Mouse (Mus musculus): ENCODE measurements around the gene Zzef1.

The Zzef1 gene

DNA sequence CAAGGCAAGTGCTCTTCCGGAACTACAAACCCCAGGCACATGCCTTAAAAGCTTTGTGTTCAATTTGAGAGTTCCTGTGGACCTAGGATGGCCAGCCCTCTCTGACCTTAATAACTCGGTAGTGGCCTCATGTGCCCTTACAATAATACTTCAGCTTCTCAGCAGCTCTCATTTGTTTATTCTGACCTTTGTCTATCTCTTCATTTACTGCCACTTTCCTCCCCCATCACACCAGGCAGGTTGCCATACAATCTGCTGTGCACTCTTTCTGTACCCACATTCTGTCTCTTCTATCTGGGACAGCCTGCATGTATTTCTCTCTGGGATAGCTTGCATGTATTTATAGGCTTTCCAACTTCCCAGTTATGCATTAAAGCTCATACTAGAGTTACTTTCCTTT is 10.5 kb downstream of the Zzef1 start:
- DNase-seq (ENCODE audit: low read depth): no peak

GRCm38 (mm10) chr11:72807992-72808391 is 12.0 kb downstream of the Zzef1 start:
- DNase-seq (ENCODE audit: low read depth): peak; percentile 38

DNA sequence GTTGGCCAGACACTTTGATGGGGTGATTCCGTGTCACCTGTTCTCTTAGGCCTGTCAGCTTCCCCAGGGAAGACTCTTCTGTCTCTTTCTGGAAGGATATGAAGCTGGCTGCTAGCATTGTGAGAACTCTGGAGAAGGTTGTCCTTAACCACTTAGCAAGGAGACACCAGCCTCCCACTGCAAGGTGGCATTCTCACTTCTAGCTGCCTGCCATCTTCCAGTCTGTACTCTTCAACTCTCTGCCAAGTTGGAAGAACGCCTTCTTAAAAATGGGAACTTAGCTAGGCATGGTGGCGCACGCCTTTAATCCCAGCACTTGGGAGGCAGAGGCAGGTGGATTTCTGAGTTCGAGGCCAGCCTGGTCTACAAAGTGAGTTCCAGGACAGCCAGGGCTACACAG is 17.7 kb downstream of the Zzef1 start:
- no peak for DNase-seq (ENCODE audit: low read depth)

DNA sequence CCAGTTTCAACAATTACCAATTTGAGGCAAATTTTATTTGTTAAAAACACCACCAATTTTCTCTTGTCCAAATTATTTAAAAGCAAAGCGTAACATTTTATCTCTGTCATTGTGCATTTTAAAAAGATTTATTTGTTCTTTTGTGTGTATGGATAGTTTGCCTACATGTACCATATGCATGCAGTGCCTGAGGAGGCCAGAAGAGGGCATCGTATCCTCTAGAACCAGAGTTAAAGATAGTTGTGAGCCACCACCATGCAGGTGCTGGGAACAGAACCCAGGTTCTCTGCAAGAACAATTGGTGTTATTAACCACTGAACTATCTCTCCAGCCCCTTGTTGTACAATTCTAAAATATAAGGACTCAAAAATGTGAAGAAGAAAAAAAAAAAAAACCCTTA is 18.2 kb downstream of the Zzef1 start:
- DNase-seq (ENCODE audit: low read depth): no peak

- no peak for DNase-seq (ENCODE audit: low read depth)
Observed at GRCm38 (mm10) chr11:72816859-72817258, 20.8 kb downstream of the Zzef1 start.

GRCm38 (mm10) chr11:72818067-72818466 is 22.0 kb downstream of the Zzef1 start:
- DNase-seq (ENCODE audit: low read depth): no peak

DNA sequence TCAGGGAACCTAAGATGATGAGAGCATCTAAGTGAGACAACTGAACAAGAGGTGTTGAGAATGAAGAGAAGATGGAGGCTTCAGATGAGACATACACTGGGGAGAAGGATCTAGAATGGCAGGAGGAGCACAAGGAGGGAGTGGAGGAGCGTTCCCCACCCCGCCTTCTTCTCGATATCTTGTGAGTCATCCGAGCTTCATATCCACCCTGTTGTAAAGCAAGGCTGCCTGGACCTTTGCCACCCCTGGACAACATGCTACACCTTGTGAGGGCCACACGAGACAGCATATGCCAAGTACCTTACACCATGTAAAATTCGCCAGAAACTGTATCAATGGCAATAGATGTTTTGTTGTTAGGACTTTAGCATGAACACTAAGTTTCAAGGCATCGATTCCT is 25.0 kb downstream of the Zzef1 start:
- peak; percentile 33 for DNase-seq (ENCODE audit: low read depth)

- DNase-seq (ENCODE audit: low read depth): no peak
Observed at GRCm38 (mm10) chr11:72829869-72830268, 33.8 kb downstream of the Zzef1 start.

DNA sequence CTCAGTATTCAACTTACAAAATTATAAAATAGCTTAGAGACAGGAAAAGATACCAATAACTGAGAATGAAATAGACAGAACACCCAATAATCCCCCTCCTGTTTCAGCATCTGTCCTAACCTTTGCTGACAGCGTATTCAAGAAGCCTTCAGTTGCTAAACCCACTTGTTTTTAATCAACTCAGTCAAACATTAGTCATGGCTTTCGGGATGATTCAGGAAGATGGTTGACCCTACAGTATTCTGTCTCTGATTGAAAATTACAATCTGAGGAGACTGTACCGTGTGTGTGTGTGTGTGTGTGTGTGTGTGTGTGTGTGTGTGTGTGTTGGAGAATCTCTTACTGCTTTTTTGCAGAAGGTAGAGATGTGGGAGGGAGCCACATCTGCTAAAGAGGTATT is 46.7 kb downstream of the Zzef1 start:
- DNase-seq (ENCODE audit: low read depth): peak; percentile 60

- peak; percentile 64 for DNase-seq (ENCODE audit: low read depth)
Observed at GRCm38 (mm10) chr11:72843576-72843975, 47.5 kb downstream of the Zzef1 start.

DNA sequence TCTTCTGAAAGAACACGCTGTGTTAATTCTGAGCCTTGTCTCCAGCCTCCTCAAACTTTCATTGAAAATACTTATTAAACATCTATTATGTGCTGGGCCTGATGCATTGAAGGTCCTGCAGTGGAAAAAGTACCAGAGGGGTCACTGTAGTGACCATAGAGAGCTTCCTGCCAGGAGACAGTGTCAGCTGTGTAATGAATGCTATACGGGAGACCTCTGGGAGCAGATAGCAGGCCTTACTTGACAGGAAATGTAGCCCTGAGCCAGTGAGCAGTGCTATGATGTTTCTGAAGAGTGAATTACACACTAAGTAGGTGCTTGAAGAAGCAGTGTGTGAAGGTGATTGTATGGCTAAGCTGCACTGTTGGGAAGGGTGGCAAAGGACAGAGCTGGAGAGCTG is 49.5 kb downstream of the Zzef1 start:
- no peak for DNase-seq (ENCODE audit: low read depth)

DNA sequence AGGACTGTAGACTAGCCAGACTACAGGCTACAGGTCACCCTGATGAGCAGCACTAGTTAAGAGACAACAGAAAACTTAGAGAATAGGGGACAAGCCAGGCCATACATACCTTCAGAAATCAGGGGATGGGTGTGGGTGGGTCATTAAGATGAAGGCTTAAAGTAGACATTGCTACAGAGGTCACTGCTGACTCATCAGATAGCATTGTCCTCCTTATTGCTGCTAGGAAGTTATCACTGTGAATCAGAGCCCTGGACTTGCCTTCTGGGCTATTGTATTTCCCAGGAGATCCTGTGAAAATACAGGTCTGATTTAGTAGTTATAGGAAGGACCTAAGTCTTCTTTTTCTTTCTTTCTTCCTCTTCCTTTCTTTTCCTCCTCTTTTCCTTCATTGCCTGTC is 50.7 kb downstream of the Zzef1 start:
- DNase-seq (ENCODE audit: low read depth): peak; percentile 39

GRCm38 (mm10) chr11:72847831-72848628 is 52.0 kb downstream of the Zzef1 start:
- DNase-seq (ENCODE audit: low read depth): peak; percentile 43

- no peak for DNase-seq (ENCODE audit: low read depth)
Observed at GRCm38 (mm10) chr11:72850419-72851131, 54.5 kb downstream of the Zzef1 start.

DNA sequence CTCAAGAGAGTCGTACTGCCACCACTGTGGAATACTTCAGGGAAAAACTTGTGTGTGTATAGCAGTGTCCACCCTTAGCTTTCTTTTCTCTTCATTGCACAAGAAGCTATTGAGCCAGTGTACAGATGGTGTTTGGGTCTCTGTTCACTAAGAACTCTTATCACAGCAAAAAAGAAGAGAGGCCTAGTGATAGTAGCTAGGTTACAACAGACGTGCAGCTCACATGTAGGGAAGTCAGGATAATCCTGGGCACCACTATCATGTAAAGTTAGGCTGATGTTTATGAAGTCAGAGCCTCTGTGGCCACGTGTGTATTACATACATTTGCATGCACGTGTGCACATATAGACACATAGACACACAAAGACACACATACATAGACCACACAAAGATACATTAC is 55.2 kb downstream of the Zzef1 start:
- DNase-seq (ENCODE audit: low read depth): no peak

DNA sequence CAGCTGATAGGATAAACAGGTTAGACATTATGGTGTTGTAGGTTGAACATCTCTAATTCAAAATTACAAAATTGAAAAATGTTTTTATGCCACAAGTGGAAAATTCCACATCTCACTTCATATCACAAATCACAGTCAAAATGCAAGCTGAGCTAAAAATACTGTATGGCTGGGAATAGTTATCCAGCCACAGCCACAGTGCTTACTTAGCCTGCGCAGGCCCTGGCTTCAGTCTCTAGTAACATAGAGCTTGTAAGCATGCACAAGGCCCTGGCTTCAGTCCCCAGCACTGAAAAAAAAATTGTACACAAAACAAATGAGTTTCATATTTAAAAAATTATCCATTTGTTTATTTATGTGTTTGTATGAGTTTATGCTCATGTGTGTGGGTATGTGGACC is 56.1 kb downstream of the Zzef1 start:
- DNase-seq (ENCODE audit: low read depth): no peak

- no peak for DNase-seq (ENCODE audit: low read depth)
Observed at GRCm38 (mm10) chr11:72853086-72853485, 57.1 kb downstream of the Zzef1 start.

DNA sequence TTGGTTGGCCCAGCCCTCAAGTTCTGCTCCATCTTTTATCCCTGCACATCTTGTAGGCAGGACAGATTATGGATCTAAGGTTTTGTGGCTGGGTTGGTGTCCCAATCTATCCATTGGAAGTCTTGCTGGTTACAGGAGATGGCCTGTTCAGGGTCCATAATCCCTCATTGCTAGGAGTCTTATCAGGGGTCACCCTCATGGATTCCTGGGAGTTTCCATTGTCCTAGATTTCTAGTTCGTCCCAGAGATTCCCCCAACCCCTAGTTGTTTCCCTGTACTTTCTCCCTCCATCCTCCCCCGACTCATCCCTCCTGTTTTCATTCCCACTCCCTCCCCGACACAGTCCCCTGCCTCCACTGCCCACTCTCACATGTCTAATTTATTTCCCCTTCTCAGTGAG is 58.2 kb downstream of the Zzef1 start:
- DNase-seq (ENCODE audit: low read depth): peak; percentile 43

GRCm38 (mm10) chr11:72856764-72857163 is 60.7 kb downstream of the Zzef1 start:
- no peak for DNase-seq (ENCODE audit: low read depth)

GRCm38 (mm10) chr11:72861236-72861635 is 65.2 kb downstream of the Zzef1 start:
- DNase-seq (ENCODE audit: low read depth): no peak

DNA sequence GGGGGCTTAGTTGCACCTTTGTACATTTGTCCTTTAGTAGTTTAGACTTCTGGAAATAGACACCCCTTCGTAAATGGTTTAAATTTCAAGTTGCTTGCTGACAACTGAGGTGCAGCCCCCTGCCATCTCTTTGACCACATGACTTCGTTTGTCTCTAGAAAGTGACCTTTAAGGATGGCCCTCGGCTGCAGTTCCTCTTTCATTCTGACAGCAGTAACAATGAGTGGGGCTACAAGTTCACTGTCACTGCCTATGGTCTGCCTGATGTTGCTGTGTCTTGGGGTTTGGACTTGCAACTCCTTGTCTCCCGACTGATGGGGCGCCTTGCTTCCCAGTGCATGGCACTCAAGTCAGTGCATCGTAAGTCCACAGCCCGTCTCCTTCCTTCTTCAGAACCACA is 70.4 kb downstream of the Zzef1 start:
- no peak for DNase-seq (ENCODE audit: low read depth)

DNA sequence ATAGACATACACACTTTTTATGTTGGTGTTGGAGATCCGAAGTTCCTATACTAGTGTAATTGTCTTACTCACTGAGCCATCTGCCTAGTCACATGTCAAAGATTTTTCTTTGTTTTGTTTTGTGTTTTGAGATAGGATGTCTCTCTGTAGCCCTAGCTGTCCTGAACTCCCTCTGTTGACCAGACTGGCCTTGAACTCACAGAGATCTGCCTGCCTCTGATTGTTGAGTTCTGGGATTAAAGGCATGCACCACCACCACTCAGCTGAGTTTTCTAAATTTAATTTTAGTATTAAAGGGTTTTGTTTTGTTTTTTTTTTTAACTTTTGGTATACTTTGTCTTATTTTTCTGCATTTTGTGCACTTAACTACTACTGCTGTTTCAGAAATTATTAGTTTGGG is 76.0 kb downstream of the Zzef1 start:
- DNase-seq (ENCODE audit: low read depth): no peak

GRCm38 (mm10) chr11:72892623-72893022 is 96.6 kb downstream of the Zzef1 start:
- DNase-seq (ENCODE audit: low read depth): no peak

DNA sequence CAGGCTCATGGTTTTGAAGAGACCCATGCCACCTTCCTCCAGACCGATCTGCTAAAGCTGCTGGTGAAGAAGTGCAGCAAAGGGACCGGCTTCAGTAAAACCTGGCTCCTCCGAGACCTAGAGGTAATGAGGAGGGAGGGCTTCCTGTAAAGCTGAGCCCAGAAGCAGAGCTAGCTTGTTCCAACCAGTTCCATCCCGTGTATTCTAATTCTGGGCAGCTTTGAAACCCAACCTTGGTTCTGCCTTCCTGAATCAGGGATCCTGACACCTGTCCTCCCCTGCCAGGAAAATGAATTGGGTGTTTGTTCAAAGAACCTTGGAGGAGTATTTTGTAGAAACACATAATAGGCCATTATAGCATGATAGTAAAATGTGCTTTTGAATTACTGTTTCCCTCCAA is 112.4 kb downstream of the Zzef1 start:
- no peak for DNase-seq (ENCODE audit: low read depth)
